Mouse (Mus musculus) erythroblast, embryonic 14.5 days (primary cell): ENCODE results near the gene Gpr37l1.

ENCODE experiments used
- GATA1 ChIP-seq: IDR thresholded peaks from 2 replicates; pipeline ENCODE4 v1.6.1; 2012; ENCODE audit warnings: low read length, inconsistent platforms, mixed read lengths
- TAL1 ChIP-seq: IDR thresholded peaks from 3 replicates; pipeline ENCODE4 v1.6.1; 2012; ENCODE audit warnings: low read length, inconsistent platforms, mixed read lengths

- TF ChIP-seq TAL1: no peak
- TF ChIP-seq GATA1: no peak
These were observed 1.1 kb upstream of the Gpr37l1 start for GRCm38 (mm10) chr1:135168453-135169200.
